Mouse (Mus musculus) forebrain, postnatal 0 days (tissue): ENCODE measurements around the gene Gabbr2. TPM values are rescaled to one million over a fixed set of nuclear protein-coding genes. Genes with fewer than 3 reads are reported as not detected.

Source experiments
- ATAC-seq: fragments of 200-750 bp; cut with Nextera tagmentation; 2 replicates; pipeline ENCODE4 v1.8.0; 2017; ENCODE audit warnings: mild to moderate bottlenecking, moderate library complexity
- DNase-seq: peaks from one replicate; pipeline ENCODE4 v3.0.0-alpha.2; 2015
- H3K27ac ChIP-seq: fragments of 300-500 bp; sonication (generic); 2 replicates; pipeline ENCODE4 v1.5.1; 2014; ENCODE audit warnings: low read depth, mild to moderate bottlenecking, antibody characterized with exemption, low read length, moderate library complexity, mixed read lengths
- H3K27me3 ChIP-seq: fragments of 300-500 bp; sonication (generic); 2 replicates; pipeline ENCODE4 v1.6.1; 2014; ENCODE audit warnings: mild to moderate bottlenecking, low read length, mixed read lengths; ENCODE audit not compliant: insufficient read depth
- H3K36me3 ChIP-seq: fragments of 300-500 bp; sonication (generic); 2 replicates; pipeline ENCODE4 v1.6.1; 2014; ENCODE audit warnings: mild to moderate bottlenecking, moderate library complexity; ENCODE audit not compliant: insufficient read depth
- H3K4me1 ChIP-seq: fragments of 300-500 bp; sonication (generic); 2 replicates; pipeline ENCODE4 v1.6.1; 2014; ENCODE audit warnings: antibody characterized with exemption; ENCODE audit not compliant: insufficient read depth
- H3K4me2 ChIP-seq: fragments of 300-500 bp; sonication (generic); 2 replicates; pipeline ENCODE4 v1.6.1; 2014; ENCODE audit warnings: low read depth, mild to moderate bottlenecking, moderate library complexity
- H3K4me3 ChIP-seq: fragments of 300-500 bp; sonication (generic); 2 replicates; pipeline ENCODE4 v1.5.1; 2014; ENCODE audit warnings: low read depth, low read length, mixed read lengths
- H3K9ac ChIP-seq: fragments of 300-500 bp; sonication (generic); 2 replicates; pipeline ENCODE4 v1.6.1; 2014; ENCODE audit warnings: mild to moderate bottlenecking
- H3K9me3 ChIP-seq: fragments of 300-500 bp; sonication (generic); 2 replicates; pipeline ENCODE4 v1.6.1; 2016; ENCODE audit warnings: low read length
- CTCF ChIP-seq: sonication (generic); IDR thresholded peaks from 2 replicates; pipeline ENCODE4 v1.5.1; 2016; ENCODE audit warnings: antibody characterized with exemption, control low read depth, low read depth
- WGBS: fragments of 180-500 bp; shearing (Covaris S2); extraction: QIAGEN DNeasy Blood & Tissue Kit; methylation state at CpG from one replicate; pipeline ENCODE4 v1.1.7; 2014; 5-methylcytosine and 5-hydroxymethylcytosine counted together
- polyA plus RNA-seq: library from polyadenylated mRNA; unstranded; fragments of >200 nt; fragmentation: Nextera tagmentation; extraction: Ambion mirVana; gene quantifications from 2 replicates; pipeline ENCODE4 v1.2.1, GENCODE M21; 2015
- total RNA-seq: library from RNA; depleted of rRNA; stranded (reverse); fragments of >200 nt; gene quantifications from 2 replicates; pipeline ENCODE4 v1.2.3, GENCODE M21; 2014; rRNA removed

The Gabbr2 gene
- total RNA-seq (51.8 and 65.3 TPM in 2 replicates), polyA plus RNA-seq (6.4 and 14.7 TPM in 2 replicates)

DNA sequence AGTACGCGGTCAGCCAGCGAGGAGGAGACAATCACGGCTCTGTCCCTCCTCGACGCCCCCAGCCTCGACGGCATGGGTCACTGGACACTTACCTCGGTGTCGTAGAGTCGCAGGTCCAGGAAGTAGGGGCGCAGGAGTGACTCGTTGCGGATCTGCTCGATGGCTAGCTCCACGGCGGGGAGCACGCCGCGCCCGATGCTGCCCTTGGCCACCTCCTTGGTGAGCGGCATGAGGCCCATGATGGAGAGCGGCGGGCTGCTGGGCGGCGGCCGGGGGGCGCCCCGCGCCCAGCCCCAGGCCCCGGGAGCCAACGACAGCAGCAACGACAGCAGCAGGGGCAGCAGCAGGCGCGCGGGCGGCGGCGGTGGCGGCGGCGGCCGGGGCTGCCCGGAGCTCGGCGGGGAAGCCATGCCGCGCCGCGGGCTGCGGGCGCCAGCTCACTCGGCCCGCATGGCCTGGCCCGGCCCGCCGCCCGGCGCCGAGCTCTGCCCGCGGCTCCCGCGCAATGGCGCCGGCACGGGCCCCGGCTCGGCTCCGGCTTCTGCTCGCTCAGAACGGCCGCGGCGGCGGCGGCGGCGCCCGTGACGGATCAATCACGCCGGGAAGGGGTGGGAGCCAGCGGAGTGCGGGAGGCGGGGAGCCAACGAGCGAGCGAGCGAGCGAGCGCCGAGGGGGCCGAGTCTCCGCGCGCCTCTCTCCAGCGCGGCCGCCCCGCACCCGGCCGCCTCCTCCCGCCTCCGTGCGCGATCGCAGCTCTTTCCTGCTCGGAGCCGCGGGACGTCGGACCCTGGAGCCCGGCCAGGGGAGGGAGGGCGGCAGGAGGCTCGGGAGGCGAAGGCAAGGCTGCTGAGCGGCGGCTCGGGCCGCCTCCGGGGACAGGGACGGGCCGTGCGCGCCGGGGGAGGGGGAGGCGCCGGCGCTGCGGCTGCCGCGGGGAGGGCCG is at the start of gene Gabbr2:
Gabbr2 (minus strand) TSS at position 858 of the 943 bp plus-strand sequence.
- H3K4me1 ChIP-seq = no peaks in the 10 kb centered on the region
- H3K9me3 ChIP-seq = no peaks in the 10 kb centered on the region
- no peaks in the 10 kb centered on the region for H3K27me3 ChIP-seq
- H3K36me3 ChIP-seq = no peaks in the 10 kb centered on the region
- peak within 1 kb of the TSS; percentile 78 for H3K9ac ChIP-seq
- WGBS = 5% methylated on average over 90 of the region's 134 CpGs
- DNase-seq = peak; percentile 85
- ATAC-seq = peak; percentile 91
- peak within 1 kb of the TSS; percentile 75 for H3K4me3 ChIP-seq
- TF ChIP-seq CTCF = no peak
- H3K27ac ChIP-seq = peak within 1 kb of the TSS; percentile 90
- H3K4me2 ChIP-seq = peak within 1 kb of the TSS; percentile 81

DNA sequence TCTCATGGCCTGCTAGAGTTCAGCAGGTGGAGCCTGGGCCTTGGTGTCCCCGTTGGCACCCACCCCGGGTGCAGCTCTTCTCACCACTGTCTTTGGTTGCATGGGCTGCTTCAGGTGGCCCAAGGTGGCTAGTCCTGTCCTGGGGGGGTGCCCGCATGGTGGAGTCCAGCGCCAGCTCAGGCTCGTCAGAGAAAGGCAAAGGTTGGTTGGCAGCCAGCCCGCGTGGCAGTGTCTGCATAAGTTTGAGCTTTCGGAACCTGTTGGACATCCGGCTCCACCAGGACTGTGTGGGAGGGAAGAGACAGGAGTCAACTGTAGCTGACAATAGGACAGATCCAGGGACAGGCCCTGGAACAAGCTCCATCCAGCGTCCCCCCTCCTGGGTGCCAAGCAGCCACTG is 47.9 kb upstream of the Gabbr2 start:
- Histone ChIP-seq H3K4me1 (no peaks in the 10 kb centered on the region), H3K27me3 (no peaks in the 10 kb centered on the region), H3K27ac (no peak overlapping the region), H3K36me3 (peaks cover 41% of the 10 kb centered on the region), H3K4me3 (no peak overlapping the region), H3K9ac (no peak overlapping the region), H3K4me2 (no peak overlapping the region), H3K9me3 (no peaks in the 10 kb centered on the region)
- no peak for TF ChIP-seq CTCF
- ATAC-seq = no peak
- WGBS = 91% methylated on average over 10 of the region's 10 CpGs
- DNase-seq = no peak

DNA sequence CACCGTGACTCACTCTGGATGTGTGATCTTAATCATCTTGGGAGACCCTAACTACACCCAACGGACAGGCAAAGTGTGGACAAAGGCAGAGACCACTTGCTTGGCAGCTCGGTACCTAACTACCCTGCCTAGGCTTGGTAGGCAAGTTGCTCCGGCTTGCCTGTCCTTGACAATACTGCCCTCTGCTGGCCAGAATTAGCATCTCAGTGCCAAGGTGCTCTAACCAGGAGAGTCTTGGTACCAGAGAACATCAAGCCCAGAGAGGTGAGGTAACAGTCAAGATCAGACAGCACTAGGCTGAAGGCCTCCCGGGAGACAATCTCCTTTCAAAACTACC is 45.6 kb upstream of the Gabbr2 start:
- no peaks in the 10 kb centered on the region for H3K27me3 ChIP-seq
- H3K9ac ChIP-seq = no peak overlapping the region
- H3K4me3 ChIP-seq = no peak overlapping the region
- no peak overlapping the region for H3K27ac ChIP-seq
- H3K36me3 ChIP-seq = peaks cover 40% of the 10 kb centered on the region
- DNase-seq (peak; percentile 90), ATAC-seq (peak; percentile 68; the same call in 1 of the 2 replicates)
- WGBS = 15% methylated on average over 5 of the region's 5 CpGs
- H3K9me3 ChIP-seq = no peaks in the 10 kb centered on the region
- no peak overlapping the region for H3K4me2 ChIP-seq
- TF ChIP-seq CTCF = peak; percentile 98
- no peaks in the 10 kb centered on the region for H3K4me1 ChIP-seq

DNA sequence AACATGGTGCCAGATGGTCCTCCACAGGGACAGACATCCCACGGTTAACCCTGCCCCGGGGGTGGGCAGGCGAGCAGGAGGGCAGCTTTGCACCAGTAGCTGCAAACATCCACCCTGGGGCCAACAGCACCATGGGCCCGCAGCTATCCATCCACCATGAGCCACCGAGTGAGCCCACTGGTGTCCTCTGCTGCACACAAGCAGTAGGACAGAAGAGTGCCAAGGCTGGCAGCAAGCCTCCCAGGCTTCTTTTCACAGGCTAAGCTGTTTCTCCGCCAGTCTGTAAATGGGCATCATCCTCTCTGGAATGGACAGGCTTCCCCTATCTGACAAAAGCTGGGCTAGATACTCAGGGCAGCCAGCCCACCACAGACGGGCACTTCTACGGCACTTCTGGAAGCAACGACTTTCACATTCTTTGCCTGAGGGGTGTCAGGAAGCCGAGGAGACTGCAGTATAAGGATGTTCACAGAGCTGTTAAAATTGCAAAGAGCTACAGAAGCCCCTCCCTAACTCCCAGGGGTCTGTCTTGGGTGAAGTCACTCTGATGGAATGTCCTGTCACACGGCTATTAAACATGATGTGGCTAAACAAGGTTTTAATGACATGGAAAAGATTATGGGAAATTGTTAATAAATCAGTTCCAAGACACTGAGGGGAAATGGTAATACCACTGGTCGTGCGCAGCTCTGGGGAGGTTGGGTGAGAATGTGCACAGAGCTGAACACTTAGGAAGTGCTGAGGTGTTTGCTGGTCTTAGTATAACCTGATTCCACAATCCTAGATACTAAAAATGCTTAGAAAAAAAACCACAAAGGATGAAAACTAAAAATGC is 45.0 kb upstream of the Gabbr2 start:
- peak; percentile 47 for TF ChIP-seq CTCF
- Histone ChIP-seq H3K36me3 (peaks cover 42% of the 10 kb centered on the region), H3K27ac (no peak overlapping the region), H3K27me3 (no peaks in the 10 kb centered on the region), H3K4me2 (no peak overlapping the region), H3K9me3 (no peaks in the 10 kb centered on the region), H3K4me3 (no peak overlapping the region), H3K4me1 (no peaks in the 10 kb centered on the region), H3K9ac (no peak overlapping the region)
- peak; percentile 56 for DNase-seq
- 65% methylated on average over 13 of the region's 13 CpGs for WGBS
- ATAC-seq = peak; percentile 66

- ATAC-seq = peak; percentile 21; the same call in 1 of the 2 replicates
Observed at GRCm38 (mm10) chr4:47035536-47035935, 43.9 kb upstream of the Gabbr2 start.

GRCm38 (mm10) chr4:47032171-47032570 is 40.5 kb upstream of the Gabbr2 start:
- Histone ChIP-seq H3K27ac (no peak overlapping the region), H3K9me3 (no peaks in the 10 kb centered on the region), H3K36me3 (peaks cover 27% of the 10 kb centered on the region; the same call in 1 of the 2 replicates), H3K4me3 (no peak overlapping the region), H3K27me3 (no peaks in the 10 kb centered on the region), H3K4me1 (no peaks in the 10 kb centered on the region), H3K9ac (no peak overlapping the region), H3K4me2 (no peak overlapping the region)
- ATAC-seq = no peak
- 81% methylated on average over 8 of the region's 8 CpGs for WGBS
- no peak for TF ChIP-seq CTCF
- DNase-seq = no peak

More at GRCm38 (mm10) chr4:47035536-47035935, 43.9 kb upstream of the Gabbr2 start:
- H3K9ac ChIP-seq = no peak overlapping the region
- no peak overlapping the region for H3K4me3 ChIP-seq
- no peaks in the 10 kb centered on the region for H3K4me1 ChIP-seq
- H3K27ac ChIP-seq = no peak overlapping the region
- 77% methylated on average over 14 of the region's 14 CpGs for WGBS
- DNase-seq = no peak
- no peak overlapping the region for H3K4me2 ChIP-seq
- no peaks in the 10 kb centered on the region for H3K27me3 ChIP-seq
- H3K9me3 ChIP-seq = no peaks in the 10 kb centered on the region
- peak; percentile 31; the same call in 1 of the 2 replicates for TF ChIP-seq CTCF
- peaks cover 45% of the 10 kb centered on the region for H3K36me3 ChIP-seq
